Mouse (Mus musculus) erythroblast, adult 5-6 weeks (primary cell): ENCODE measurements around the gene Cop1. TPM values are rescaled to one million over a fixed set of nuclear protein-coding genes. Genes with fewer than 3 reads are reported as not detected.

Source experiments
- ATAC-seq: replicated peaks from 2 replicates; pipeline ENCODE4 v1.8.0; 2016; ENCODE audit warnings: moderate number of reproducible peaks, mild to moderate bottlenecking, moderate TSS enrichment, inconsistent platforms; ENCODE audit not compliant: poor library complexity, low FRiP score, severe bottlenecking
- total RNA-seq, 2 experiments: library from RNA; stranded (forward) in 1 of 2; stranded (reverse) in 1 of 2; fragments of 150-400 nt in 1 of 2; fragments of 200-764, 138-1000 nt in 1 of 2; gene quantifications; 2 replicates each; pipeline versions ENCODE4 v1.2.3 to v1.2.4; 2015 to 2017; ENCODE audit warnings: low replicate concordance in 2 of 2

Gene Cop1
- total RNA-seq, 2 experiments from 2014 or later = 85.3 to 108 TPM

DNA sequence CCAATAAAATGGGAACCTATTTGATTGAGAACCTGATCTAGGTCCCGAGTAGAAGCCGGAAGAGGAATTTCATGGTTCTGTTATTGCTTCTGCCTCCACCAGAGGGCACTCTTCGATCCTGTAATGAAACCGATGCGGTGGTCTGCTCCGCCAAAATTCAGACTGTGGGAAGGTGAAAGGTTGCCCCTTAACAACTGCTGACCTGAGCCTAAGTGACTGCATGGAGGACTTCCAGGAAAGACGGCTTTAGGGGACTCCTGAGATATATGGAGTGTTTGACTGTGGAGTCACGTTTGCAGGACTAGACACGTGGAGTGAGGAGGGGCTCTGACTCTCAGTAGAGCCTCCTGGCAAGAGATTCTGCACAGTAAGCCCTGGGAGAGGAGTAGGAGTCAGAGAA lies 164.4 kb downstream of the Cop1 start:
- ATAC-seq = no peak
